Comparison of ENCODE assay signal across 13 mouse cellular contexts in genomic region chr2:29451368-29451999, GRCm38 (mm10).
DNase-seq lines count a peak whose midpoint lies in the region; ATAC-seq and TF ChIP-seq lines count a peak whose summit lies in the region.
"Had no signal": no experiment of that assay in that cellular context is flagged by ENCODE, and none has a peak within 500 bp of the region (broad histone marks: within the 10 kb centered on the region; RNA-seq: fewer than 3 reads in every experiment).

No protein-coding gene starts in this region.

- no peak for TF ChIP-seq CTCF in layer of hippocampus, adult 2 months (conservative IDR thresholded peaks at IDR 0.05)

- no peak for ATAC-seq in erythroid progenitor cell, adult 5-6 weeks (replicated peaks; ENCODE audit: low FRiP score, poor library complexity, severe bottlenecking)

- H3K27ac ChIP-seq in layer of hippocampus, adult 2 months, result peak overlapping the region; percentile 69
- H3K27ac ChIP-seq: liver, embryonic 15.5 days; stomach, embryonic 15.5 days had no signal

- no peak overlapping the region for H3K4me3 ChIP-seq in layer of hippocampus, adult 2 months
- H3K4me3 ChIP-seq: liver, embryonic 15.5 days; stomach, embryonic 15.5 days had no signal

- peak; percentile 53 to 80 for DNase-seq in layer of hippocampus, adult 2 months (ENCODE audit: low spot score in 2 of 2)
- DNase-seq in layer of hippocampus, postnatal 25 days (ENCODE audit: extremely low spot score in 1 of 2, low spot score in 1 of 2), result no peak
- DNase-seq in R1 (ENCODE audit: low read depth, low spot score), result peak; percentile 21
- peak; percentile 55 for DNase-seq in brain, embryonic 18.5 days (ENCODE audit: low read depth, low spot score)
- DNase-seq in left cerebral cortex, postnatal 25 days (ENCODE audit: low spot score in 2 of 2), result peak; percentile 58 to 81
- DNase-seq in urinary bladder, postnatal 4 days (ENCODE audit: low spot score in 2 of 2), result no peak
- no peak for DNase-seq in cerebellum, adult 8-10 months
- DNase-seq: adrenal gland, postnatal 36 days; cerebellum, postnatal 10 days; kidney, adult 18-20 months had no signal

- intact Hi-C loops in left cerebral cortex, postnatal 25 days (cut with DNase I), result no loop called here

Comparison
In these comparisons a context has a peak if more than half of its experiments do, and no peak if none do; other contexts are left out.
1. DNase-seq: peak in layer of hippocampus, adult 2 months (2 of 2), R1 (single experiment), brain, embryonic 18.5 days (single experiment) and left cerebral cortex, postnatal 25 days (2 of 2); none in layer of hippocampus, postnatal 25 days (0 of 2), urinary bladder, postnatal 4 days (0 of 2) and cerebellum, adult 8-10 months (single experiment).